Mouse (Mus musculus) spleen, postnatal 4 days (tissue): ENCODE measurements around the gene Cd1d1.
"Not testable (repeated sequence)": the region's sequence is repeated elsewhere in the genome, so short reads cannot be mapped to it uniquely, and the experiment has no call there.

Experiments
- DNase-seq, 2 experiments: peaks; one replicate each; pipeline ENCODE4 v3.0.0; 2022; ENCODE audit warnings: low spot score in 2 of 2

The Cd1d1 gene

DNA sequence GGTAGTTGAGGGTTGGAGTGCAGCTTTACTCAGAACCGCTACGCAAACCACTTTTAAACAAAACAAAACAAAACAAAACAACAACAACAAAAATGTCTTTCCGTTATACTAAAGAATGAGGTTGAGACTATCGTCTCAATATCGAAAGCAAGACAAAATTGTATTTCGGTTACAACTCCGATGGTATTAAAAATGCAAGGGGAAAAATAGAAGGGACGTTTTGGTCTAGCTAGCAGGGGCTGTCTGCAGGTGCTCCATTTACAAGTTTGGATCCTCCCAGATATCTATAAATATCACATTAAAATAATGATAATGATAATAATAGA is at the start of gene Cd1d1:
Gene Cd1d1, minus strand, starts transcription at position 27 of the 326 bp plus-strand sequence.
- DNase-seq = no peak

DNA sequence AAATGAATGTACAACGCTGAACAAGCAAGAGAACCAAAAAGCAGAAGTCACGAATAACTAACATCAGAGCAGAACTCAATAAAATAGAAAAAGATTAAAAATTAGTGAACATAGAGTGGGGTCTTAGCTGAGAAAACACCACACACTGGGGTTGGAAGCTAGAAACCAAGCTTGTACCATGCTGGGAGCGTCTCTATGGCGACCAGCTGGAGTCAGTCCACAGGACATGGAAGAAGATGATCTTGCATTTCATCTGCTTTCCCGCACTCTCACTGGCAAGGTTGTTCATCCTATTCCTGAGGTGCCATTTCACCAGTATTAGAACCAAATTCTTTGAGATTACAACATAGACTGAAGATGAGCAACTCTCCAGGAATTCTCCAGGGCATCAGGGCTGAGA is 48.6 kb upstream of the Cd1d1 start:
- DNase-seq = no peak

DNA sequence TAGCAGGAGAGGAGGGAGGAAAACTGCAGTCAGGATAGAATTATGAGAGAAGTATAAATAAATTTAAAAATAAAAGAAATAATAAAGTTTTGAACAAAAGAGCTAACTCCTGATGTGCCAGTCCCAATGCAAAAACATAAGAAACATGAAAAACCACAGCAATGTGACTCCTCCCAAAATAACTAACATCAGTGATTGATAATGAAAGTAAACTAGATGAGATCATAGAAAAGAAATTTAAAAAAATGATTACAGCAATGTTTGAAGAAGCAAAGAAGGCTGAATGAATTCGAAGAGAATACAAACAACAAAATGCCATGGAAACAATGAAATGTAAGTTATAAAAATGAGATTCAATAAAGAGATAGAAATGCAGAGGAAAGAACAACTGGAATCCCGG is 42.5 kb upstream of the Cd1d1 start:
- DNase-seq = no peak

DNA sequence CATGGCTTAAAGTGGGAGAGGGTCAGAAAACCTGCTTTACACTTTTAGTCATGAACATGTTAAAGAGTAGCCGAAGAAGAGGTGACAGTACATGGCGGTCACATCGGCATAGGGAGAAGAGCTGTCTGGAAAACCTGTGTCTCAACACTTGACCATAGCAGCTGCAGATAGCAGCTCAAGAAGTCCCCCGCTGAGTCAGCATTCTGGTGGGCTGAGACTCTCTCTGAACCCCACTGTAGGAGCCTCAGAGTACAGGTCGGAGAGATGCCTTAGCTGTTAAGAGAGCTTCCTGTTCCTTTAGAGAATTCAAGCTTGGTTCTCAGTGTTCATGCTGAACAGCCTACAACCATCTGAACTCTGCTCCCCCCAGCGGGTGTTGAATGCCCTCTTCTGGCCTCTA is 39.3 kb upstream of the Cd1d1 start:
- no peak for DNase-seq

DNA sequence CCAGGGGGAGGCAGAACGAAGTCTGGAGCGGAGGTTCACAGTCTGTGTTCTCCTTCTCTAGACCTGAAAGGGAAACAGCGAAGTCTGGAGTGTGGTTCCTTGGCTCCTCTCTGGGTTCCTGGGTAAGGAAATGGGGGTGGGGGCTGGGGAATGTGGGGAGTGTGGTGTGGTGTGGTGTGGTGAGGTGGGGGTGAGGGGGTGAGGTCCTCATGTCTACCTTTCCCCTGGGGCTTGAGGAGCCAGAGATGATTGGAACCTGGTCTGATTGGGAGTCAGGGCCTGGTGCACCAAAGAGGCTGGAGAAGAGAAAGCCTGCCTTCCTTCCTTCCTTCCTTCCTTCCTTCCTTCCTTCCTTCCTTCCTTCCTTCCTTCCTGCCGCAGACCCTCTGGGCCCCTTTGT is 34.8 kb upstream of the Cd1d1 start:
- DNase-seq = peak in 1 of 2 experiments; percentile 52

DNA sequence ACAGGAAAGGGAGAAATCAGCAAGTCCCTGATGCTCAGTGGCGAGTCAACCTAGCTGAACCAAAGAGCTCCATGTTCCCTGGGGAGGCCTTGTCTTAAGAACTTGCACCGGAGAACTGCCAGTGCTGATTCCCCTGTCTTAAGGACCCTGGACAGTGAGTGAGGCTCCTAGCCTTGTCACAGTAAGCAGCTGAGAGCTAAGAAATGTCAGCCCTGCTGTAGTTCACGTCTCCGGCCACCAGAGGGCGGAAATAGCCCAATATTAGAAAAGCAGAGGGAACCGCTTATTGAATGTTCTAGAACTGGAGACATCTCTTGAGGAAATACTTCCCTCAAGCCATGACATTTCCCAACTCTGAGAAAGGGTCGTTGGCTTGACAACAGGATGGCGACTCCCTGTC is 34.1 kb upstream of the Cd1d1 start:
- peak; percentile 54 to 82 for DNase-seq

DNA sequence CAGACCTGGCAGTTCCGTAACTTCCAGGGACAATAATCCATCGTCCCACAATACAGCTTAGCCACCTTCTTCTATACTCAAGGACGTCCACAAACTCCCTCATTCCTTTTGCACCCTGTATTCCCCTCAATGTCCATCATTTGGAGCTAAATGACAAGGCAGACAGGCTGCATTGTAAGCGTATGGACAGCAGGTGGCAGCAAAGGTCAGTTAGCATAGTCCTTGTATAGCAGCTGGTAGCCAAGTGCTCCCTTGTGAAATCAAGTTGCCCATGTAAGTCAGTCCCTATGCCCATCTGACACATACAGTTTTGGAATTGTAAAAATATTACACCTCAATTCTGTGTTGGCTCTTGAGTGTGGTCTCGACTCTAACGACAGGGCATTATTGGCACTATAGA is 31.6 kb upstream of the Cd1d1 start:
- DNase-seq = peak; percentile 41 to 76

DNA sequence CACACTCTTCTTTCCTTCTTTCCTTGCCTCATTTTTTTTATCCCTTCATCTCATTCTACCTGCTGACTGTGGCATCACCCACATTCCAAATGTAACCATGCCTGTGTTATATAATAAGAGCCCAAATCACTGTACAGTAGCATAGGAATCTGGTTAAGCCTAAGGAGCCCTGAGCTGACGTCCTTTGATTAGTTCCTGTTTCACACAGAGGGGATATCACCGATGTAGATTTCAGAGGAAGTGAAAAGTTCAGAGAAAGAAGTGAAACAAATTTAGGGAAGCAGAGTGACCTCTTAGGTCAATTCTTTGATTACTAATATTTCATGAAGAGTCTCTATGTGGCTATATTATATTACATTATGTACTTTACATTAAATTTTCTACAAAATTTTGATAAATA is 18.5 kb upstream of the Cd1d1 start:
- no peak for DNase-seq

DNA sequence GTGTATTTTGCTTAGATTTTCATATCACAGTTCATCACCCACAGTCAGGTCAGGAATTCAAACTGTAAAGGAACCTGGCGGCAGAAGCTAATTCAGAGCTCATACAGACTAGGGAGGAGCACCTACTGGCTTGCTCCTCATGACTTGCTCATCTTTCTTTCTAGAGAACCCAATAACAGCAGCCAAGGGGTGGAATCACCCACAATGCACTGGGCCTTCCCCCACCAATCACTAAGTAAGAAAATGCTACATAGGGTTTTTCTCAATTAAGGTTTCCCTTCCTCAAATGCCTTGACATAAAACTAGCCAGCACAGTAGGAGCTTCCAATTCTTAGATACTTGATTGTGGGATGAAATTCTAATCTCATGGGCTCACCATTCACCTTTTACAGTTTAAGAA is 17.8 kb upstream of the Cd1d1 start:
- DNase-seq = no peak

DNA sequence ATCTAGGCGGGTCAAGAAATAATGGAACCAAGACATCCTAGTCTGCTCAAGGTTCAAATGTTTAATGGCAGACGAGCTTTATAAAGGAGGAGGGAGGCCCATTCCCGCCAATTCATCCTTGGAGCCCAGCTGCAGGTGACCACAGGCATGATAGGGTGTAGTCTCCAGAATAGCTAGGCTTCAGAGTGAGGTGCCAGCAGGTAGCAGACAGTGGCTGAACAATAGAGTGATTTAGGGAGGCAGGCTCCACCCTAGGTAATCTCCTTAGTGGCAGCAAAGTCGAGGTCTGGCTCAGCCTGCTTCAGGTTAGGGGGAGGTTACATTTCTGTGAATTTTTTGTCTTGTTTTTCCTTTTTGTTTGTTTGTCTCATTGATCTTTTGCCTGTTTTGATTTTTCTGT is 16.7 kb upstream of the Cd1d1 start:
- no peak for DNase-seq

DNA sequence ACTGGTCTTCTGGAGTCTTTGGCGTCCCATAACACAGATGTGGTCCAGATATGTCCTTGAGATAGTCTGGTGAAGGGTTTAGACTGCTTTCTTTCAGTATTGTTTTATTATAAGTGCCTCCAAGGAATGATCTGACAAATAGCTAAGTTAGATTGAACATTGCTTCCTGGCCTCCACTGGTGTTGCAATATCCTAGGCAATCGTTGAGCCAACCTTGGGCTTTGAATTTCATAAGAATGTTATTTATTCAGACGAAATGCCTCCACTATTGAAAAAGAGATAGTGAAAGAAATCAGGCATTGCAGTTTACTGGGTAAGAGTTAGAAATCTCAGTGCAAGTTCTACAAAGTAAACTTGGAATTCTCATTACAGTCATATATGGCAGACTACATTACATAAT is 13.2 kb upstream of the Cd1d1 start:
- DNase-seq = not testable (repeated sequence)

DNA sequence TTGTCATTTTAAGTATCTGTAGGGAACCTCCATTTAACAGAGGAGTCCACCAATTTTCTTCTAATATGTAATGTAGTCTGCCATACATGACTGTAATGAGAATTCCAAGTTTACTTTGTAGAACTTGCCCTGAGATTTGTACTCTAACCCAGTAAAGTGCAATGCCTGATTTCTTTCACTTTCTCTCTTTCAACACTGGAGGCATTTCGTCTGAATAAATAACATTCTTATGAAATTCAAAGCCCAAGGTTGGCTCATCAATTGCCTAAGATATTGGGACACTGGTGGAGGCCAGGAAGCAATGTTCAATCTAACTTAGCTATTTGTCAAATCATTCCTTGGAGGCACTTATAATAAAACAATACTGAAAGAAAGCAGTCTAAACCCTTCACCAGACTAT is 9.0 kb upstream of the Cd1d1 start:
- not testable (repeated sequence) for DNase-seq

DNA sequence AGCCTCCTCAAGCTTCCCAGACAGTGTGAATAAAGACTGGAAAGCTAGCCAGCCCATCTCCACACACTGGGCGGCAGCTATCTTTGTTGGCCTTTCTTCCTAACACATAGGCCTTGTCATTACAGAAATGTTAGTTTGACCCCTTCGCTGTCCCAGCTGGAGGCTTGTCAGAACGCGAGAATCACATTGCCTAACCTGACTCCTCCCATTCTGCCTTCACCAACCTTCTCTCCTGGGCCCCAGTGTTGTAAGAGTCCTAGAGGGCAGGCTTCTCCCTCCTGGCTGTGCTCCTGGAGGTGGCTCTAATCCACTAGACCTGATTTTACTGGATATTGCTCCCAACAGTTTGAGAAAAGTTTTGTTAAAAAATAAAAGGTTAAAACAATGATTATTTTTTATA is 1.4 kb upstream of the Cd1d1 start:
- DNase-seq = no peak

DNA sequence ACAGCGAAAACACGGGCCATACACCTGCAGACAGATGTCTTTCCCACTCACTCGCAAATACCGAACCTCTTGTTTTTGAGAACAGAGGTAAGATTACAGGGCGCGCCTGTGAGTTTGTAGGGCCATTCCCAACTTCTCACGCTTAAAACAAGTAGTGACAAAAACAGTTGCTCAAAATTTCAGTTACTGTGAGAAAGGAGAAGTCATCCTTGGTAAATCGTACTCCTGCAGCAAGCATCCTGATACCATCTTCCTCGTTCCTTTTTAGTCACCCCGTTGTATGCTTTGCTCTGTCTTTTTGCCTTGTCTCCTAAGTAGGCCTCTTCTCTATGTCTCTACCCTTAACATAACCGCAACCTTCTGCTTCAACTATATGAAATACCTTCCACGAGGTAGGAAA is 810 bp upstream of the Cd1d1 start:
- DNase-seq = no peak

DNA sequence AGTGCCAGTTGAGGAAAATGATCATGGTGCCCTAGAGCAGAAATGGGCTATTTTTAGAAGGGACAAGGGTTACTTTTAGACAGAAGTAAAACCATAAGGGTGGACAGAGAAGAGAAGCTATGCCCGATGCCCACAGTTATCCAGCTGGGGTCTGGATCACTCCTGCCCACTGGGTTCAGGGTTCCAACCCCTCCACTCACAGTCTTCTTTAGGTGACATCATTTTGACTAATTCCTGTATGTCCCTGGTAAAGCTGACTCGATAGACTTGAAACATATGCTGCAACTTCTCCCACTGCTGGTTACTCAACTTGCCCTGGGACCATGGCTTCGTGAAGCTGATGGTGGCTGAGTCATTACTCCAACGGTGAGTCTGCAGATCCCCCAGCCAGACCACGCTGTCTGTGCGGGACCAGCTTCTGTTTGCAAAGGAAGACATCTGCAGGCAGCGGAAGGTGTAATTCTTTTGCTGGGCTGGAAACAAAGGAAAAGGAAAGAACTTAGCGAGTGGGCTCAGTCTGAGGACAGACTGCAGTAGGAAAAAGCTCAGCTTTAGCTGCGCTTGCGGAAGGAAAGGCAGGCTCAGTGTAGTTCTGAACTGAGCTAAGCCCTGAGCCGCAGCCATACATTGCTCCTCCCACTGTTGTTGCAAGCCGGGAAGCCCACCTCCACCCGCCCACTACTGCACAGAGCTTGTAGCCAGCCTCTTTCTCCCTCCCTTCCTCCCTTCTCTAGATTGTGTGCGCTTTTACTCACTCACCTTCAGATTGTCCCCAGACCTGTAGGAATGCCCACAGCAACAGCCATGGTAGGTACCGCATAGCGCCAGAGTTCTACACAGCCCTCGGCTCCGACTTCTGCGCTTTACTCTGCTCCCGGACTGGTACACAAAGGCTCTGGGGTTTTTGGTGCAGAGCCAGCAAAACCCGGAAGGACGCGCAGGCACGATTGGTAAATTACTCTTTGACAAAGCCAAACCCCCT is 517 bp downstream of the Cd1d1 start:
- peak; percentile 70 to 85 for DNase-seq

DNA sequence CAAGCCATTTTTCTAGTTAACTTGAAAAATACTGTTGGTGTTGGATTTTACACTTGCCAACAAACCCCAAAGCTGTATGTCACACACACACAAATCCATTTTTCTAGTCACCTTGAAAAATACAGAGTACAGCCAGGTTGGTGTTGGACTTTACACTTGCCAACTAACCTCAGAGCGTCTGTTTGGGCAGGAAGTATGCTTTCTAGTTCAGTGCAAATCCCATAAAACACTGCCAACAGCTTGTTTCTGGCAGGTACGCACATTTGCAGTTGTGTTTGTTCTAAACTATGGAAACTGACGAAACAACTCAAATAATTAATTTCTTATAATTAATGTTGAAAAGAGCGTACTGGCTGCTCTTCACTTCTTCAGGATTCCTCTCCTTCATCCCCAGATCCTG is 3.1 kb downstream of the Cd1d1 start:
- DNase-seq = no peak

DNA sequence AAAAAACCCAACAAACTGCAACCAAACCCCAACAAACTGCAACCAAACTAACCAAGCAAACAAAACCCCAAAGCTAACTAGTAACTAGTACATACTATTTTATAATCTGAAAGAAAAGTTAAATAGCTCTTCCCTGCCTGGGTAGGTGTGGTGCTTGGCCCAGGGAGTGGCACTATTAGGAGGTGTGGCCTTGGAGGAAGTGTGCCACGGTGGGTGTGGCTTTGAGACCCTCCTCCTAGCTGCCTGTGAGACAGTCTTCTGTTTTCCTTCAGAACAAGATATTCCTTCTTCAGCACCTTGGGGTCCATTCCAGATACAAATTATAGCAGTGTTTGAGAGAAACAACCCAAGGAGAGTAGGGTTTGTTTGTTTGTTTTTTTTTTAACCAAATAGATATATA is 3.9 kb downstream of the Cd1d1 start:
- DNase-seq = no peak

DNA sequence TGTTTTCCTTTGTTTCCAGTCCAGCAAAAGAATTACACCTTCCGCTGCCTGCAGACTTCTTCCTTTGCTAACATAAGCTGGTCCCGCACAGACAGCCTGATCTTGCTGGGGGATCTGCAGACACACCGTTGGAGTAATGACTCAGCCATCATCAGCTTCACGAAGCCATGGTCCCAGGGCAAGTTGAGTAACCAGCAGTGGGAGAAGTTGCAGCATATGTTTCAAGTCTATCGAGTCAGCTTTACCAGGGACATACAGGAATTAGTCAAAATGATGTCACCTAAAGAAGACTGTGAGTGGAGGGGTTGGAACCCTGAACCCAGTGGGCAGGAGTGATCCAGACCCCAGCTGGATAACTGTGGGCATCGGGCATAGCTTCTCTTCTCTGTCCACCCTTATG is 12.3 kb downstream of the Cd1d1 start:
- DNase-seq = not testable (repeated sequence)

DNA sequence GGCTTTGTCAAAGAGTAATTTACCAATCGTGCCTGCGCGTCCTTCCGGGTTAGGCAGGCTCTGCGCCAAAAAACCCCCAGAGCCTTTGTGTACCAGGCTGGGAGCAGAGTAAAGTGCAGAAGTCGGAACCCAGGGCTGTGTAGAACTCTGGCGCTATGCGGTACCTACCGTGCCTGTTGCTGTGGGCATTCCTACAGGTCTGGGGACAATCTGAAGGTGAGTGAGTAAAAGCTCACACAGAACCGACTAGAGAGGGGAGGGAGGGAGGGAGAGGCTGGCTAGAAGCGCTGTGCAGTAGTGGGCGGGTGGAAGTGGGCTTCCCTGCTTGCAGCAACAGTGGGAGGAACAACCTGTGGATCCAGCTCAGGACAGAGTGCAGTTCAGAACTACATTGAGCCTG is 12.8 kb downstream of the Cd1d1 start:
- no peak for DNase-seq

DNA sequence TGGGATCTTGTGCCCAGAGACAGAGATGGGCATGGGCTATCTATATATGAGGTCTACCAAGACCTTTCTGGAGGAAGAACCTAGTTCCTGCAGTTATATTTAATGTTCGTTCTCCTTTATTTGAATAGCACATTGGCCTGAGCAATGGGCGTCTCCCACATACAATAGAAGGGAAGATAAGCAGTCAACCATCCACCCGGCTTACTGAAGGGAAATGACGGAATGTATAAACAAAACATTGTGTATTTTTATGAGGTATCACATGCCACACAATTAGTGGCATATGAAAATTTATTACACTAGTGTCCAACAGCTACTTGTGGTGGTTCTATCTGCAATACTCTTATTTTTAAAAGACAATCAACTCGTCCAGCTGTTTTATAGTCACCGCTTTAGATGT is 15.9 kb downstream of the Cd1d1 start:
- no peak for DNase-seq

DNA sequence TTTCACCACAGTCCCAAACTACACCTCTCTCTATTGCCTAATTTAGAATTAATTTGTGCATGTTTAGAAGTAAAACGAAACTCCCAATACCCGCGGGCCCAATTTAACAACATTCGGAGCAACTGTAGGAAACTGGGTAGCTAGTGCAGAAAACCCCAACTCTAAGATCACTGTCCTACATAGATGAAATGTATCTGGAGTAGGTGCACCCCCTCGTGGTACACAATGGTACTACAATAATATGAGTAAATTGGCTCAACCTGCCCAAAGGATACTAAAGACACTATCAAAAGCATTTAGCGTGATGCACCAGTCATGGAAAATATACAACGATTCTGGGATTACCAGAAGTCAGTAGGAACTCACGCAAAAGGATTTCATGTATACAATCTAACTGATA is 22.7 kb downstream of the Cd1d1 start:
- DNase-seq = peak; percentile 44 to 76

DNA sequence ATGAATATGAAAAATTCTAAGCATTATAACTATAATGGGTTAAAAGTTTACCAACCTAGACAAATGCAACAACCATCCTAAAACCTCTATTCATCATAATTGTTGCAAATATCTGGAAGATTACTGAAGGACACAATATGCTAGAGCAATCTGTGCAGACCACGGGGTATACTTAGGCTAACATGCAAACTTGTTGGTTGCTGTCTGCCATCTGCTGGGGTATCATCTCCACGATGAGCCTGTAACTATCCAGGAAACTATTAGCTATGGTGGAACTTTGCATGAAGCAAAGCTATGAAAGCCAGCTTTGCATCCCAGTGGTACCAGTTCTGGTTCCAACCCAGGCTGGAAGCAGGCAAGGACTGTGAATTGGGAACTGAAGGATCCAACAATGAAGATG is 24.1 kb downstream of the Cd1d1 start:
- no peak for DNase-seq

DNA sequence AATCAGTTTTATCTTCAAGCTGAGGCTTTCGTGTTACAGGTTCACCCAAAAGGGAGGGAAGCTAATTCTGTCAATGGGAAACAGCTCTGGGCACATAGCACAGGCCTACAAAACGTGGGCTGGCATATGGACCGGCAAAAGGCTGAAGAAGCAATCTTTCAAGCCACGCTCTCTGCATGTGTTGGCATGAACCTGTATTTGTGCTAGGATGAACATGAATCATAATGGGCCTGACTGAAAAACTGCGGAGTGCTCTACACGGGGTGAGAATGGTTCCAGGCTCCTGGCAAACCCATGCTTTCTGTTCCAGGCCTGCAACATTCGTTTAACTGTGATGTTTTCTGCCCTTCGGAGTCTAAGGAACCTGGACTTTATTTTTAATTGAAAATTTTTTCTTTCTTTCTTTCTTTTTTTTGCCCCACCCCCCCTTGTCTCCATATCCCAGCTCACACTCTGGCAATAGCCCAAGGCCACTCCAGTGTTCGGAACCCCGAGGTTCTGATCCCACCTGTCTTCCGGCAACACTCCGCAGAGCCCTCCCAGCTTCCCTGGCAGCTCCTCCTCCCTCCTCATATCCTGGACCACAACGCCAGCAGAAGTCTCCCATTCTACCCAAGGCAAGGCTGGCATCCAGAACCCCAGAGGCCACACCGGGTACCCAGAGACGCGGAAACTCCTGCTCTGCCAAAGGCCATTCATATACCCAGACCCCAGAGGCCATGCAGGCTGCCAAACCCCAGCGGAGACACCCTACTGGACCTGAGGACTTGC is 36.4 kb downstream of the Cd1d1 start:
- DNase-seq = no peak
